Mouse (Mus musculus) brain, embryonic 18.5 days (tissue): Measurements from ENCODE around the gene Olfr96.
"Not testable (repeated sequence)": the region's sequence is repeated elsewhere in the genome, so short reads cannot be mapped to it uniquely, and the experiment has no call there.

Experiments used
- DNase-seq: peaks from one replicate; pipeline ENCODE4 v3.0.0-alpha.2; 2012; ENCODE audit warnings: low read depth, low spot score

The Olfr96 gene

DNA sequence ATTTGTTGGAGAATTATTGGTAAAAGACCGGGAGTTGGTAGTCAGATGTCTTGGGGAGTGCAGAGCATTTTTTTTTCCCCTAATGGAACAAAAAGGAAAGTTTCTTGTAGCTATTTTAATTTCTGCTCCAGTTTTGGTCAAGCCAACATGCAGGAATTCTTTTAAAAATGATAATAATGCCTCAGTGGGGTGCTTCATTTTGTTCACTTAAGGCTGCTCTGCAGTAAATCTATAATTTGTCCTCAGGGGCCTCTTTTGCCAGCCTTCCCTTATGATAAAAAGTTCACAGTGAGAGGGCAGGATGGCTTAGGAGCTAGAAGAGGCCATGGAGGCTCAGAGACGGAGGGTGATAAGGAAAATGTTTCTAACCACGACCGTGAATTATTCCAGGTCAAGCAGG, at the start of gene Olfr96:
Gene Olfr96, plus strand, starts transcription at position 301 of the 400 bp plus-strand sequence.
- no peak for DNase-seq

DNA sequence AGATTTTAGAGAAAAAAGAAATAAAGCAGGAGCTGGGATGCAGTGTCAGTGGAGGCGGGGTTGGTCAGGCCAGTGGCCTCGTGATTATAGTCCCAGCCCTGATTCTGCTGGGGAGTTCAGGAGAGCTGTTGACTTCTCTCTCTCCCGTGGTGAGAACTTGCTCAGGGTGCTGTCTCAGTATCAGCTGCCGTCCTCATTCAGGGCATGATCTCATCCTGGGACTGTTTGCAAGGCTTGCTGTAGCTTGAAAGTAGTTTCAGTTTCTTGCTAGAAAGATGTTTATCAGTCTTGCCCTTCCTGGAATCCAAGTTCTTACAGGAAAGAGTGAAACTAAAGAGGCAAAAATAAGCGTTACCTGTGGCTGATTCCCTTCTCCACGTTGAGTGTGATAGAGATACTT, 34.5 kb upstream of the Olfr96 start:
- DNase-seq: no peak

DNA sequence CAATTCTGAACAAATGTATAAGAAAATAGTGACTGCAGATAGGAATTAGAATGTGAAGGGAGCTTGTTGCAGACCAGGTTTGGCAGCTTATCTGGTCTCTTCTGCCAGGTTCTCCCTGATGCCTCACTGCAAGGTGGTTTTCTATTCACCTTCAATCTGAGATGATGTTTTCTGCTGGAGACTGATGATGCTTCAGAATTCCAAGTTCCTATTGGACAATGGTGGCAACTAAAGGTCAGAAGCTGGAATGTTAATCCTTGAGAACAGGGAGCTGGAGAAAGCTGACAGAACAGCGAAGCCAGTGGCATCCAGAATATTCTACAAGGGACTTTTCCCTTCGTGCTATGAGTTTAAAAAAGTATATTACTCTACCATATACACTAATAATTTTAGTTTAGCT, 29.2 kb upstream of the Olfr96 start:
- DNase-seq: no peak

DNA sequence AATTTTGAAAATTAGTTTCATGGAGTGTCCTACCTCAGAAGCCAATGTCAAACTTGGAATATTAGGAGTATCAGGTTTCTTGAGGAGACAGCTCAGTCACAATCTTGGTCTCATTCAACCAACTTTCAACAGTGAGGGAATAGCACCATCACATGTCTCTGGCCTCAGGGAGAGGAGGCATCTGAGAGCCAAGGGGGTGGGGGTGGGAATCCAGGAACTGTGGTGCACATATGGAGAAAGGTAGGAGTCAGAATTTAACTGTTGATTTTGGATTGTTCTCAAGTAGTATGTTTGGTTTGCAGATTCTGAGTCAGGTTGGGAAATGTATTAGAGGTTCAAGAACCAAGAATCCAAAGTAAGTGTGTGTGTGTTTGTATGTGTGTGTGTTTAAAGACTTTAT, 26.9 kb upstream of the Olfr96 start:
- no peak for DNase-seq

DNA sequence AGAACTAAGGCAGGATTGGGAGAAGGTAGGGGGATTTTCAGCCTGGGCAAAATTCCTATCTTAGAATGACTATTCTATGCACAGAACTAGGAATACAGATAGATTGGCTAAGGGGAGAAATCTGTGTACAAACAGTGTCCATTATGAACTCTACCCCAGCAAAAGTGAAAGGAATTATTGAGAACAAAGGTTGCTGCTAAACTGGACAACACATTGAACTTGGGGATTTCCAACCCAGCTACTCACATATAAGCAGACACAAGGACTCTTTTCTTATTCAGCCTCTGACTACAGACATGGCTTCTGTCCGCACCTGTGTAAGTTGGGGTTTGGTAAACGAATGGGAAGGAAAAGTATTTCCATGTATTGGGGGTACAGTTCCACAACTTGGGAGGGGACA, 26.3 kb upstream of the Olfr96 start, which contains the start of gene Ubd:
Gene Ubd, plus strand, starts transcription at position 237 of the 400 bp plus-strand sequence.
- DNase-seq: no peak

DNA sequence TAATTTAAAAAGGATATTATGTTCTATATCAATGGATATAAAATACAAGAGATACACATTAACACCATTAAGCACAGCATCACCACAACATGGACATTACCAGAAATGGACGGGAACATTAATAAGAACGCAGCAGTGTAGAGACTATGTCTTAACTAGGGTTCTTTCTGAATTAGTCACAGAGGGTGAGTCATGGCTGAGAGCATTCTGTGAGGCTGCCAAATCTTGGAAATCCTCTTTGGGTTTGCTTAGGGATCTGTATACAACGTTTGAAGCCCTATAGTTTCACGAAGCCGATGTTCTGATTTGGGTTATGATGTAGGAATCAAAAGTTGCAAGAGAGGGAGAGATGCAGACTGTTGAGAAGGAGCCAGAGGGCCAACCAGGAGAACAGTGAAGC, 25.2 kb upstream of the Olfr96 start:
- DNase-seq: no peak

DNA sequence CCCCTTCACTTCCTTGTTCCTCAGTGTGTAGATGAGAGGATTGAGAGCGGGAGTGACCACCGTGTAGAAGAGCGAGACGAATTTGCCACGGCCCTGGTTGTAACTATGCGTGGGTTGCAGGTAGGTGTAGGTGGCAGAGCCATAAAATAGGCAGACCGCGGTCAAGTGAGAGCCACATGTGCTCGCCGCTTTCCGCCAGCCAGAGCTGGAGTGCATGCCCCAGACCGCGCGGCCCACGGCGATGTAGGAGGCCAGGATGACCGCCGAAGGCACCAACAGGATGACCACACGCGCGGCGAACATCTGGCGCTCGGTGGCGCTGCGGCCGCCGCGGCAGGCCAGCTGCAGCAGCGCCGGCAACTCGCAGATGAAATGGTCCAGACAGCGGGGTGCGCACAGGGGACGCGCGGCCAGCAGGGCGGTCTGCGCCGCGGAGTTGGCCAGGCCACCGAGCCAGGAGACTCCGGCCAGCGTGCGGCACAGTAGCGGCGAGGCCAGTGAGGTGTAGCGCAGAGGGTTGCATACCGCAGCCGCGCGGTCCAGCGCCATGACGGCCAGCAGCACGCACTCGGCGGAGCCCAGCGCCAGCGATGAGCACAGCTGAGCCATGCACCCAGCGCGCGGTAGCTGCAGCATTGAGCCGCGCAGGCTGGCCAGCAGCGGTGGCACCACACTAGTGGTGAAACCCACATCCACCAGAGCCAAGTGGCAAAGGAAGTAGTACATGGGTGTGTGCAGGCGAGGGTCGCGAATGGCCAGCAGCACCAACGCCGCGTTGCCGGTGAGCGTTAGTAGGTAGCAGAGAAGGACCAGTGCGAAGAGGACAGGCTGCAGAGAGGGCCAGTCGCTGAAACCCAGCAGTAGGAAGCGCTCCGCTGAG, 22.9 kb upstream of the Olfr96 start:
- peak; percentile 8 for DNase-seq

DNA sequence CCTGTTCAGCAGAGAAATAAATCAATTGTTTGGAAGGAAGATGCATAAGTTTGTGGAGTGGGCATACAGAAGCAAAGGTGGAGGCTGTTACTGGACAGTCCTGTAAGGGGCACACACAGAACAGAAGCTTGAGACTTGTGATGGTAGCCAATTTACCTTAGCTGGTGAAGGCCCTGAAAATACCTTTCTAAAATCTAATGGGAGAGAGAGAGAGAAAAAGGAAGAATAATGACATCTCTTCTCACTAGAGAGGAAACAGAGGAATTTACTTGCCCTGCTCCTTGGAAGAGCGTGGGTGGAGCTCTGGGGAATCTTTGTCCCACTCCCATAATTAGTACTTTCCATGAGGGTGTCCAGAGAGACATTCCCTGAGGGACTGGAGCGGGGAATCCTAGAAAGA, 19.1 kb upstream of the Olfr96 start, which contains the start of gene Olfr94:
Gene Olfr94, minus strand, starts transcription at position 101 of the 400 bp plus-strand sequence.
- no peak for DNase-seq

DNA sequence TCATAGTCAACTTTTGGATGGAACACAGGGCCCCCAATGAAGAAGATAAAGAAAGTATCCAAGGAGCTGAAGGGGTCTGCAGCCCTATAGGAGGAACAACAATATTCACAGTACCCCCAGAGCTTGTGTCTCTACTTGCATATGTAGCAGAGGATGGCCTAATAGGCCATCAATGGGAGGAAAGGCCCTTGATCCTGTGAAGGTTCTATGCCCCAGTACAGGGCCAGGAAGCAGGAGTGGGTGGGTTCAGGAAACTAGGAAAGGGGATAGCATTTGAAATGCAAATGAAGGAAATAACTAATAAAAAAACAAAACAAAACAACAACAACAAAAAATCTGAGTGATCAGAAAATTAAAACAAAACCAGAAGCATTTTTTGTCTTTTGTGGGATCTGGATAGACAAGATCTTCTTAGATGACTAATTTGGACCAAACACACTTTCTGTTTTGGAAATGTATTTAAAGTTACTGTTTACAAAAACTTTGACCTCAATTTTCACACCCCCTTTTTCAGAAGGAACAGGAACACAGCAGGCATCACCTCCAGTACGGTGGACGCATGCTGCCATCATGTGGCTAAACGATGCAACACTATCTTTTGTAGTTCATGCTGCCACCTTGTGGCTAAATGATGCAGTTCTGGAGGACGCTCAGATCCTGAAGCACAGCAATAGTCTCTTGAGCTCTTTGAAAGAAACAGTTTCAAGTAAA, 16.6 kb upstream of the Olfr96 start:
- peak; percentile 62 for DNase-seq

DNA sequence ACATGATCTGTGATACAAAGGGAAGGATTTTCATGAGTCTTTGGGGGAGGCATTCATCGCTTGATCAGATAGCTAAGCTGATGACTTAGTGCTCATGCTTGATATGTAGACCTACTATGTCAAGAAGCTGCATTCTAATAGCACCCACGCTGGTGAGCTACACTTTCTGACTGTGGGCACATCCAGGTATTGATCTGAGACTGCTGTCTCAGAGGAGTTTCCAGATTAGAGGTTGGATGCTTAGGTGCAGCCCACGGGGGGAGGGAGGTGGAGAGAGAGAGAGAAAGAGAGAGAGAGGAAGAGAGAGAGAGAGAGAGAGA, 16.1 kb upstream of the Olfr96 start:
- no peak for DNase-seq

DNA sequence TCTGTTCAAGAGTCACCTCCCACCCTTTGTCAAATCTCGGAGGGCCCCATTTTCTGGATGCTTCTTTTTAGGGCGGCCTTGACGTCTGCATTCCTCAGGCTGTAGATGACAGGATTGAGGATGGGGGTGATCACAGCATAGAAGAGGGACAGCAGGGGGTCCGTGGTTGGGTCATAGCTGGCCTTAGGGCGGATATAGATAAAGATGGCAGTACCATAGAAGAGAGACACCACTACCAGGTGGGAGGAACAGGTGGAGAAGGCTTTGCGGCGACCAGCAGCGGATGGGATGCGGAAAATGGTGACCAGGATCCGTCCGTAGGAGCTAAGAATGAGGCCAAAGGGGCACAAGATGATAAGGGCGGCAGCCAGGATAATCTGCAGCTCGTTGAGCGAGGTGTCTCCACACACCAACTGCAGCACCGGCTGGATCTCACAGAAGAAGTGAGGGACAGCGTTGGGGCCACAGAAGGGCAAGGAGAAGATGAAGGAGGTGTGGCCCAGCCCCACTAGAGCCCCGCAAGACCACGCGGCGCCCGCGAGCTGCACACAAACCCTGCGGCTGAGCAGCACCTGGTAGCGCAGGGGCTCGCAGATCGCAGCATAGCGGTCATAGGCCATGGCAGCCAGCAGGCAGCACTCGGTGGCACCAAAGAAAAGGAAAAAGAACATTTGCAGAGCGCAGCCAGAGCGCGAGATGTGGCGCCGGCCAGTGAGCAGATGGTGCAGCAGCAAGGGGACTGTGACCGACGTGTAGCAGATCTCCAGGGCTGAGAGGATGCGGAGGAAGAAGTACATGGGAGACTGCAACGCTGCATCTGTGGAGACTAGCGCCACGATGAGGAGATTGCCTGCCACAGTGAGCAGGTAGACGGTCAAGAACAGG, 8.8 kb upstream of the Olfr96 start:
- DNase-seq: no peak

DNA sequence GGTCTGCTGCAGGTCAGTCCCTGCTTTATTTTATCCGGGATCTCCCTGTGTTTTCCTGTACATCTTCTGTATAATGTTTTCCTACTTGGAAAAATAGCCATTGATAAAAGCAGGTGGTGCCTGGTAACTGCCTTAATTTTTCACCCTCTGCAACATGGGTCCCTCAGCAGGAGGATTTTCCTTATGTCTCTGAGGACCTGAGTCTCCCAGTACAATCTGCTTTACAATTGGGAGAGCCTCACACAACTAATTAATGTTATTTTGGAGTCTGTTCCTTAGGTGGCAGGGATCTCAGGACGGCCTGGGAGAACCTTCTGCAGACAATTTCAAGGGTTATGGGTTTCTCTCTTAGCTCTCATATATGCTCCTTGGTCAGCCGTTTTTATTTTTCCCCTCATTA, 6.9 kb upstream of the Olfr96 start, which contains the start of gene Olfr95:
Gene Olfr95, minus strand, starts transcription at position 101 of the 400 bp plus-strand sequence.
- no peak for DNase-seq

DNA sequence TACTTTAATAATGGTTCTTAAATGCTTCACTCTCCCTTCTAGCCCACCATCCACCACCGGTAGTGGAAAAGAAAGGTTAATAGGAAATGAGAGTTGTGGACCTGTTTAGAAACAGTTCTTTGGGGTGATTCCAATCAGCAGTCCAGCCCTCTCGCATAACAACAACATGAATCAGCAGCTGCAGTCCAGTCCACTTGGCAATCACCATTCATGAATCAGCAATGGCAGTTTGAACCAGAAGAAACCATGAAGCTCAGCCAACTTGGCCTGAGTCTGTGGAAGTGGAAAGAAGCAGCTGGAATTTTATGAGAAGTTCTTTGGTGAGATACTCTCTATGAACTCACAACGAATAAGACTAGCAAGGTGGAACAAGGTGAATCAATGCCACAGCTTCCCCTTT, 1.5 kb upstream of the Olfr96 start:
- no peak for DNase-seq

DNA sequence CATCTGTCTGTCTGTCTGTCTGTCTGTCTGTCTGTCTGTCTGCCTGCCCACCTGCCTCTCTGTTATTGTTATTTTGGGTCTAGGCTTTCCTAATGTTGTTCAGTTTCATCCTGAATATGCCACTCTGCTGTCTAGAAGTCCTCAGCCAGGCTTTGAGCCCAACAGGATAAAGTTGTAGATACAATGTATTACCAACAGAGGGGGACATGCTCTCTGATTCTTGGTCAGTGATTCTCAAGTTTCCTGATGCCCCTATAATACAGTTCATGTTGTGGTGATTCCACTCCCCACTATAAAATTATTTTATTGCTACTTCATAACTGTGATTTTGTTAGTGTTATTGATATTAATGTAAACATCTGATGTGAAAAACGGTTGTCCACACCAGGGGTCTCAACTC, 1.9 kb downstream of the Olfr96 start:
- DNase-seq: no peak

DNA sequence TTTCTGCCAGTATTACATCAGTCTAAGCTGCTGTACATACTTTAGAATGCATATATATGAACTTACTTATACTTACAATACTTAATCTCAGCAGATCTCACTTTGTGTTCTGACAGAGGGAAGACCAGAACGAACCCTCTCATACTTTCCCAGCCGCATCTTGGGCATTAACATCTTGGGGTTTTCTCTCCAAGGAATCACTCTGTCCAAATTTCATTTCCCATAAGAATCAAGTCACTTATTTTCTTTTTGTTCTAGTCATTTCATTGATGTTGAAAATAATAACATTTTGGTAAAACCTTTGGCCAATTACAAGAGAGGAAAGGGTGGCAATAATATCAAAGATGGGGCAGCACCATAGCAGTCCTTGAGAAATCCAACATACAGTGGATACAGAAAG, 17.3 kb downstream of the Olfr96 start, which contains the start of gene Olfr97:
Gene Olfr97, minus strand, starts transcription at position 101 of the 400 bp plus-strand sequence.
- DNase-seq: not testable (repeated sequence)

DNA sequence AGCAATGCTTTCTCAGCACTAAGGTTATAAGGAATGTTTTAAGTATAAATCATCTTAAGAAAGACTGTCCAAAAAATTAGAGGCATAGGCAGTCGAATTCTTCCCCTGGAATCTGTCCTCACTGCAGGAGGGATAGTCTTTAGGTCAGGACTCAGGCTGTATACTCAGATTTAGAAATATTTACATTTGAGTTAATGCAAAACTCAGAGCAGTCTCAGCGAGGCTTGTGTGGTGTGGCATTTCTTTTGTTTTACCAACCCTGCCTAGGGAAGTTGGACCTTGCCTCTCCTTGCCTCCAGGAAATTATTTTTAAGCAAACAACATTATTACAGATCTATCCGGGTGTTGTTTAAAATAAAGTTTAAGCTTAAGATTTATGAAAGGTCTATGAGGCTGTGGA, 22.3 kb downstream of the Olfr96 start:
- DNase-seq: no peak

DNA sequence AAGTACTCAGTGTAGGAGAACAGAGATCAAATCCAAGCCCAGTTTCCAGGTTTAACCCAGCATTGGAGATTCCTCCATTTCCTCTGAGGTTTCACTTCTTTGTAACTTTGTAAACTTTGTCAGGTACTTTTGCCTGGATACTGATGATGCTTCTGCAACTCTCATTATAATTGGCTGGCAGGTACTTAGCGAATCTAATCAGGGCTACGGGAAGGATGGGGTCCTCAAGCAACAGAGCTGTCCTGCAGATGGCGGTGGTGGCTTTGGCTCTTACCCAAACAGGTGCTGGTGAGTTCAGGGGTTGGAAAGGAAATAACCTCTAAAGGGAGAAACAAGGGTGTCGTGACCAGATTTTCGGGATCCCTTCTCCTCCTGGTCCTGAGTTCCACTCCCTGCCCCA, 26.8 kb downstream of the Olfr96 start:
- no peak for DNase-seq

DNA sequence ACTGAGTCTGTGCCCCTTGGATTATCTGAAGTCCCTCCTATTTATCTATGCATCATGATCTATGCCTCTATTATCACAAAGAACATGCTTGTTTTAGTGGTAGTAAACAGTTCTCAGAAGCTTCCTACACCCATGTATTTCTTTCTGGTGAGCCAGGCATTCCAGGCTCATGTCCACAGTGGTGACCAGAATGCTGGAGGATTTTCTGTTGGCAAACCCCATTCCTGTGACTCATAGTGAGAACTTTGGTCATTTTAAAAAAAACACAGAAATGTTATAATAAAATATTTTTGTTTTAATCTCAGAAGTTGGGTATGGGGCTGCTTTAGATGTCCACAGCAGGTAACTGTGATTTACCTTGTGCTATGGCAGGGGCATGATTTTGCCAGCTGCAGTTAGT, 29.5 kb downstream of the Olfr96 start:
- no peak for DNase-seq

DNA sequence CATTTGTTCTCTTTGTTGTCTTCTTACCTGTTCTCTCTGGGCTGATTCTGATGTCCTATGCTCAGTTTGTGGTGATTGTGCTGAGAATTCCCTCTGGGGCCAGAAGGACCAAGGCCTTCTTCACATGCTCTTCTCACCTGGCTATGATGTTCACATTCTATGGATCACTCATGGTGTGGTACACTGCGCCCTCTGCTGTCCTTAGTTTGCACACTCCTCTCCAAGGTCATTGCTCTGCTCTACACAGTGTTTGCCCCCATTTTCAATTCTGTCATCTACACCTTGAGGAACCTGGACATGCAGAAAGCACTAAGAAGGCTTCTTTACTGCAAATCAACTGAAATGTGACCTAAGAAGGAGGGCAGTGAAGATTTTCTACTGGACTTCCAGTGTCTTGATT, 30.6 kb downstream of the Olfr96 start:
- no peak for DNase-seq

DNA sequence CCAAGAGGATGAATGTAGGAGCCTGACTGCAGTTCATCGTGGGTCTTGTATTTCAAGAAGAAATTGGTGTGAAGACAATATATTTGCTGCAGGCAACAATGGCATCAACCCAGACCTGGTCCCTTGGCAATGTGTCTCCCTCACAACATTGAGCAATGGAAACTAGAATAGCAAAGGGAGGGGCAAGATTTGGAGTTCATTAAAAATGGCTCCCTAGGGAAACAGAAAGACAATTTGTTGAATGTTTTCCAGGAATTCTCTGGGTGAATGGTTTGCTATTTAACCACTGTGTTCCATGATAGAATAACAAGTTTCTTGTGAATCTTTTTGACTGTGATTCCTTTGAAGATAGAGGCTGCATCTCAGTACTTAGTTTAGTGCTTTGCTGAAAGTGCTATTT, 43.7 kb downstream of the Olfr96 start, which contains the start of gene Olfr98:
Gene Olfr98, minus strand, starts transcription at position 124 of the 400 bp plus-strand sequence.
- DNase-seq: no peak

DNA sequence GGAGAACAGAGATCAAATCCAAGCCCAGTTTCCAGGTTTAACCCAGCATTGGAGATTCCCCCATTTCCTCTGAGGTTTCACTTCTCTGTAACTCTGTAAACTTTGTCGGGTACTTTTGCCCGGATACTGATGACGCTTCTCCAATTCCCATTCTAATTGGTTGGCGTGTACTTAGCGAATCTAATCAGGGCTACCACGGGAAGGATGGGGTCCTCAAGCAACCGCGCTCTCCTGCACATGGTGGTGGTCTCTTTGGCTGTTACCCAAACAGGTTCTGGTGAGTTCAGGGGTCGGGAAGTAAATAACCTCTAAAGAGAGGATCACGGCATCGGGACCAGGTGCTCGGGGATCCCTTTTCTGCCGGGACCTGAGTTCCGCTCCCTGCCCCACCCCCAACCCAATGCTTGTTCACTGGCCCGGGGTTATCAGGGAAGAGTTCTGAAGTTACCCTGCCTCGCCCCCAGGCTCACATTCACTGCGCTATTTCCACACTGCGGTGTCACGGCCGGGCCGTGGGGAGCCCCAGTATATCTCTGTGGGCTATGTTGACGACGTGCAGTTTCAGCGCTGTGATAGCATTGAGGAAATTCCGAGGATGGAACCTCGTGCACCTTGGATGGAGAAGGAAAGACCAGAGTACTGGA, 50.2 kb downstream of the Olfr96 start, which contains the start of gene H2-M3:
Gene H2-M3, plus strand, starts transcription at position 163 of the 644 bp plus-strand sequence.
- DNase-seq: peak; percentile 54
